Mouse (Mus musculus) MN1 (cell line): ENCODE results near the gene Selenbp1.
"Not testable (repeated sequence)": the region's sequence is repeated elsewhere in the genome, so short reads cannot be mapped to it uniquely, and the experiment has no call there.

Experiments
- DNase-seq: peaks from one replicate; pipeline ENCODE4 v3.0.0-alpha.2; 2016; ENCODE audit warnings: low spot score

Gene Selenbp1

DNA sequence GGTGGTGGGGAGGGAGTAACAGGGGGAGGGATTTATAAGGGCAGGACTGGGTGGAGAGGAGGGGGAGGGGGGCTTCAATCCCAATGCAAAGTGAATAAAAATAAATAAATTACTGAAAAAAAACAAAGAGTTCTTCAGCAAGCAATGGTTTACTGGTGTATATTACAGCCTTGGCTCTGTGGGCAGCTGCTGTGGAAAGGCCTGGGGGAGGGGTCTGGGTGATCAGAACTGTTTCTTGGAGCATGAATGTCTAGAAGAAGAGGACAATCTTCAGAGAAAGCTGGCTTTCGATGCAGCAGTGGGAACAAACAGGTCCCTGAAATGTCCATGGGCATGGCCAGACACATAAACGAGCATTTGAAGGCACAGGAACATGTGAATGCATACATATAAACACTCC lies 577 bp upstream of the Selenbp1 start:
- not testable (repeated sequence) for DNase-seq

DNA sequence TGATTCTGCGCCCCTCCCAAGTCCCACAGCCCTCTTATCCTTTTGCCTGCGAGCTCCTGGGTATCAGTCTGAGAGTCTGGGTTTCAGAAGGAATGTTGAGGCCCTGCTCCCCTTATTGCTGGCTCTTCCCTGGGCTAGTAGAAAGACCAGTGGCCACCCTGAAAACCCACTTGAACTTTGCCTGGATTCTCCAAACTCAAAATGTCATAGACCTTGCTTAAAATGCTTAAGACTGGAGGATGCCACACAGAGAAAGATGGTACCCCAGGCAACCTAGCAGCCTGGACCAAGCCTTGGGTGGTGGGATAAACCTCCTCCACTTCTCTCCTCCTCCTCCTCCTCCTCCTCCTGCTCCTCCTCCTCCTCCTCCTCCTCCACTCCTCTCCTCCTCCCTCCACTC lies 748 bp downstream of the Selenbp1 start:
- not testable (repeated sequence) for DNase-seq

DNA sequence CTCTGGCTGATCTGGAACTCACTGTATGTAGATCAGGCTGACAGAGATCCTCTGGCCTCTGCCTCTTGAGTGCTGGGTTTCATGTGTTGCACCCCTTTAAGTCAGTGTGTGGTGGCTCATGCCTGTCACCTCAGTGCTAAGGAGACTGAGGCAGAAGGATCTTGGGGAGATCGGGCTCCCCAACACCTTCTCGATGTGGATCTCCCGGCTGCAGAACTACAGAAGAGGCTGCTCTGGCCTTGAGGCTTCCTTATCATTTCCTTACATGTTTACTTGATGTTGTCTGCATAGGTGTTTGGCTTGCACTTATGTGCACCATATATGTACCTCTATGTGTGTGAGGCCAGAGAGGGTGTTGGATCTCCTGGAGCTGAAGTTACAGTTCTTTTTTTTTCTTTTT lies 1.7 kb downstream of the Selenbp1 start:
- not testable (repeated sequence) for DNase-seq

DNA sequence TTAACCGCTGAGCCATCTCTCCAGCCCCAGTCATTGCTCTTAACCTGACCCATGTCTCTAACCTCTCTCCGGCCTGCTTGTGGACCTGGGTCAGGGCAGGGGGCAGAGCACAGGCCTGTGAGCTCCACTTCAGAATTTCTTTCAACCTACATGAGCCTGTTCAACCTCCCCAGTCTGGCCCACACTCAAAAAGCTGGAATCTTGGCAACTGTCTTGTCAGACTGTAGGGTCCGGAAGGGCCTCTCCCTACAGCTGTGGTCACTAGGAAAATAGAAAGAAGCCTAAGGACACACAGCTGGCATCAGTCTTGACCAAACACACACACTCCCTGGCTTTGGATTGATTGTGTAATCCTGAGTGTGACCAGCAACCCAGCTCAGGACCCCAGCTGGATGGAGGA lies 2.5 kb downstream of the Selenbp1 start:
- DNase-seq: not testable (repeated sequence)

DNA sequence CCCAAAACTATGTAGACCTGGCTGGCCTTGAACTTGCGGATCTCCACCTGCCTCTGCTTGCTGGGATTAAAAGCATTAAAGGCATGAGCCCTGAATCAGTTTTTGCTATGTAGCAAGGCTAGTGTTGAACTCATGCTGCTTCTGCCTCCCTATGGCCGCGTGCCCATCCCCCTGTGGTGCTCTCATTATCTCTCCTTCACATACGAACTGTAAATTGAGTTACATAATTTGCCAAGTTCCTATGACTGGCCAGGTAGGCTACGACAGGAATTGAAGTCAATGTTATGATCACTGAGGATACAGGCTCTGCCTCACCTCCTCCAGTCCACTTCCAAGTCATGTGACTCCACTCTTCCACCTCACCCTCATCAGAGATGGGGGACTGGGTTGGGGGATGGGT lies 3.3 kb downstream of the Selenbp1 start:
- not testable (repeated sequence) for DNase-seq

DNA sequence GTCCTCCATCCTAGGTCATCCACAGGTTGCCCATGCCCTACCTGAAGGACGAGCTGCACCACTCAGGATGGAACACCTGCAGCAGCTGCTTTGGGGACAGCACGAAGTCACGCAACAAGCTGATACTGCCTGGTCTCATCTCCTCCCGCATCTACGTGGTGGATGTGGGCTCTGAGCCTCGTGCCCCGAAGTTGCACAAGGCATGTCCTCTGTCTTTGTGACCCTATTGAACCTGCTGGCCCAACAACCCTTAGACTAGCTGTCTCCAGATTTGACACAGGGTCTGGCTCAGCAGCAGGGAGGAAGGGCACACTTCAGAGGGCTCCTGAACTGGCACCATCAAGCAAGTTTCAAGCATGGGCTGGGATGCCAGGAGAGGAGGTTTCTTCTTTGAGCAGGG lies 4.3 kb downstream of the Selenbp1 start:
- DNase-seq: not testable (repeated sequence)

DNA sequence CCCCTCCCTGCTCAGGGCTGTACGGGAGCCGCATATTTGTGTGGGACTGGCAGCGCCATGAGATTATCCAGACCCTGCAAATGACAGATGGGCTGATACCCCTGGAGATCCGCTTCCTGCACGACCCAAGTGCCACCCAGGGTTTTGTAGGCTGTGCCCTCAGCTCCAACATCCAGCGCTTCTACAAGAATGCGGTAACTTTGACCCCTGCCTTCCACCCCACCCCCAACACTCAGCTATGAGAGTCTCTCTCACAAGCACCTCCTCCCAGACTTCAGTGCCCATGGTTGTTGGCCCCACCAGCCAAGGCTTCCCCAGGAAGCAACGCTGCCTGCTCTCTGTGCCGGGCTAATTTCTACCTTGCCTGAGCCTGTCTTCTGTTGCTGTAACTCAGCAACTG lies 7.2 kb downstream of the Selenbp1 start:
- DNase-seq: peak; percentile 48

DNA sequence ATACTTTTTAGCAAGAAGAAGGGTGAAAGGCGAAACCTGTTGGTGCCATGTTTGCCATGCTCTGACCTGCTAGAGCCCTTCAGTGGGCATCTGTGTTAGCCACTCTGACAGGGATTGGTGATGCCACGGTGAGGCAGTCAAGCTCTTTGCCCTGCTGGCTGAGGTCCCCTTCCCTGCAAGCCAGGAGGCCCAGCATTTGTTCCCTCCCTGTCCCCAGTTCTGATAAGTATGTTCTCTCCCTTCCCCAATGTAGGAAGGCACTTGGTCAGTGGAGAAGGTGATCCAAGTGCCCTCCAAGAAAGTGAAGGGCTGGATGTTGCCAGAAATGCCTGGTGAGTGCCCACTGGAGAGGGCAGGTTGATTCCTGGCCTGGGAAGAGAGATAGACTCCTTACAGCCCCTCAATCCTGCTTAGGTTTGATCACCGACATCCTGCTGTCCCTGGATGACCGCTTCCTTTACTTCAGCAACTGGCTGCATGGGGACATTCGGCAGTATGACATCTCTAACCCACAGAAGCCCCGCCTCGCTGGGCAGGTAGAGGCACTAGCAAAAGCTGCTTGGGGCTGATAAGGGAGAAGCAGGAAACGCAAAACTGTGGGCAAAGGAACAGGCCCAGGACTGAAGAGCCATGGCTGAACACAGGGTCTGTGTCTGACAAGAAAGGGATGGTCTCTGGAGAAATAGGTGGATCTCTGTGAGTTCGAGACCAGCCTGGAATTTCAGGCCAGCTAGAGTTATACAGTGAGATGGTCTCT lies 9.5 kb downstream of the Selenbp1 start:
- not testable (repeated sequence) for DNase-seq

DNA sequence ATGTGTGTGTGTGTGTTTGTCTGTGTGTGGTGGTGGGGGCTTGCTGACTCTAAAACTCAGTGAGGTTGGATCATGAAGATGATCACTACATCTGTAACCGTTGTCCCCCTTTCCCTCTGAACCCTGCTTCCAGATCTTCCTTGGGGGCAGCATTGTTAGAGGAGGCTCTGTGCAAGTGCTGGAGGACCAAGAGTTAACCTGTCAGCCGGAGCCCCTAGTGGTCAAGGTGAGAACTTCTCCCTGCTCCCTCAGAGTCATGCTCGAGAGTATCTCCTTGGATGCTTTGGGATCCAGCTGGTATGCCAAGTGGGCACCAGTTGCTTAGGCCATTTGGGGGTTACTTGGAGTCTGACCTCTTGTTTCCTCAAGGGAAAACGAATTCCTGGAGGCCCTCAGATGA lies 10.8 kb downstream of the Selenbp1 start:
- not testable (repeated sequence) for DNase-seq

DNA sequence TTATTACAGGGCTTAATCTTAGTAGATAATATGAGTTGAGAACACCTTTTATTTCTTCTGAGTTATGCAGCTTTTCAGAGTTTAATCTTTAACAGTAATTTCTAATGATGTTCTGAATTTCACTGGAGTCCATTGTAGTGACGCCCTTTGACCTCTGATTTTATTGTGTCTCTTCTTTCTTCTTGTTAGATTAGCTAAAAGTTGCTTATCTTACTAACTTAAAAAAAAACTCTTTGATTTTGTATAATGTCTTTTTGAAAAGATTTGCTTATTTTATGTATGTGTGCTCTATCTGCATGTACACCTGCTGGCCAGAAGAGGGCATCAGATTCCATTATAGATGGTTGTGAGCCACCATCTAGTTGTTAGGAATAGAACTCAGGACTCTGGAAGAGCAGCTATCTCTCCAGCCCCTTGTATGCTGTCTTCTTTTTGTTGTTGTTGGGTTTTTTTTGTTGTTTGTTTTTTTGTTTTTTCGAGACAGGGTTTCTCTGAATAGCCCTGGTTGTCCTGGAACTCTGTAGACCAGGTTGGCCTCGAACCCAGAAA lies 15.3 kb downstream of the Selenbp1 start:
- DNase-seq: no peak

DNA sequence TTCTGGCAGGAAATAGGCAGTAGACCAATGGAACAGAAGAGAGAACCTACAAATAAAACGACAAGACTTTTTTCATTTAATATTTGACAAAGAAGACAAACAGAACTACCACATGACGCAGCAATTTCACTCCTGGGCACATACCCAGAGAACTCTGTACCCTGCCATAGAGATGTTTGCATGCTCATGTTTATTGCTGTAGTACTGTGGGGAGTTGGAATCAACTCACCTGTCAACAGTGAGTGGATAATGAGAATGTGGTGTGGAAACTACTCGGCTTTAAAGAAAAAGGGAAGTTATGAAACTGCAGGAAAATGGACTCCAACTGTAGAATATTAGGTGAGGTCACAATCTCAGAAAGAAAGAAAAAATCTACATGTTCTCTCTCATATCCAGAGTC lies 16.8 kb downstream of the Selenbp1 start:
- no peak for DNase-seq

DNA sequence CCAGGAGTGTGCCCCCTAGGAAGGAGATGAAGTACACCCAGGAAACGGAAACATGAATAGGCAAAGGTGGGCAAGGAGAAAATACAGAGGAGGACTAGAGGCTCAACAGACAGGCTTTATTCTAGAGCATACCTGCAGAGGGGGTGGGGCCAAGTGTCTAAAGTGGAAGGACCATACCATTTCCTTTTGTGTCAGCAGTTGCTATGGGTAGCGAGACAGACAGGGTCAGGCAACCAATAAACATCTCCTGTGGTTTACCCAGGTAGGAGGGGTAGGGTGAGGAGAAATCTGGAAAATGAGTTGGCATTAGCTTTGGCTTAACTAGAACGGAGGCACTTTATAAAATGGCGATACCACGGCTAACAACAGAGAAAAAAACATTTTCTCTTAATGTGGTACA lies 19.9 kb downstream of the Selenbp1 start:
- DNase-seq: no peak

DNA sequence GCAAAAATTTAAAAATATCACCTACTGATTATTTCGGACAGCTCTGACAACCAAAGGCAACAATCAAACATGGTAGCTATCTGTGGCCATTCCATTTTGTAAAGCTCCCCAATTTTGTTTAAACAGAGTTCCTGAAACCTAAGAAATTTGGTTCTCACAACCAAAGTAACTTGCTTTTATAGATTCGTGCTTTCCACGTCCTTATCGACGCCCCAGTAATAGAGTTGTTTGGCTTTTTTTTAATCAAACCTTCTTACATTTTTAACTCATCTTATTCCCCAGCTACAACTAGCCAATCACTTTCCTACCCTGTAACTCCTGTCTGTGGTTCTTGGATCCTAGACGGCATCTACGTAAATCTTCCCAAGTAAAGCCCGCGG lies 20.5 kb downstream of the Selenbp1 start:
- no peak for DNase-seq

DNA sequence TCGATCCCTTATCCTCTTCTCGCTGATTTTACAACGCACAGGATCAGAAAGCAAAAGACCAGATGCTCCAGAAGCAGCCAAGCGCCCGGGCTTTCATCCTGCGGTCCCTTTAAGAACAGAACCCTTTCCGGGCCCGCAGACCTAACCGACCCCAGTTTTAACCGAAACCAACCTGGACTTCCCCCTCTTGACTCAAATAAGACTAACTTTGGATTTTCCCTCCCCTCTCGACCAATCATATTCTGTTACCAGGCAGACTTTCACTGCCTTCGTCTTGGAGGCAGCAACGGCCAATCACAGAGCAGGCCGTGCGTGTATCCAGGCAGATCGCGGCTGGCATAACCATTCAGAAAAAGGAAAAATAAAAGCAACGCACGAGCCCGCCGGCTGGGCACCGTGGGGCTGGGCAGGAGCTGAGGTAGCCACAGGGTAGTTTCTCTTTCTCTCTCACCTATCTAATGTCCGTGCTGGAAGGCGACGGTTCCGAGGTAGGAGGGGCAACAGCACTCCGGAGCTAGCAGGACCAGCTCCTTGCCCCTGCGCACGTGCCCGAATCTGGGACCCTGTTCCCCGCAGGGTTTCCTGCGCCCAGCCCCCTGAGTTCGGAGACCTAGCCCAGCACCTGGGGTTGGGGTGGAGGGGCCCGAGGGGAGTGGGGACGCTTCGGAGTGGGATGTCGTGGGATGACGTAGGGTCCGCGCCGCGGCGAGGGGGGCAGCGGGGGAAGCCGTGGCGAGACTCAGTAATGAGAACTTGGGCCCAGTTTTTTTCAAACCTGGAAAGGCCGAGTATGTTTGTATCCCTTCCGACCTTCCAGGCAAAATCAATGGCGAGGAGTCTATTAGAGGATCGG lies 21.1 kb downstream of the Selenbp1 start, which contains the start of gene Rfx5:
Gene Rfx5, plus strand, starts transcription at position 312 of the 853 bp plus-strand sequence.
- peak; percentile 99 for DNase-seq

DNA sequence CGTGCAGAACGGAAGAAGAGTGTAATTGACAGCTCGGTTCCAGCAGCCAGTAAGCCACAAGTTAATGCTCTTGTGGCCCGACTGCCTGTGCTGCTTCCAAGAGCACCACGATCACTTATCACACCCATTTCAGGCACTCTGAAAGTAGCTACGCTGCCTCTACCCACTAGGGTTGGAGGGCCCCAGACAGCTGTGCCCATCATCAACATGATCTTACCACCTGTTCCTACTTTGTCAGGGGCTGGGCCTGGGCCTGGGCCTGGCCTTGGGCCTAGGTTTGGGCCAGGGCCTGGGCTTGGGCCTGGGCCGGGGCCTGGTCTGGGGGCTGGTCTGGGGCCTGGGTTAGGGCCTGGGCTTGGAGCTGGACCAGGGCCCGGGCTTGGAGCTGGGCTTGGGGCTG lies 25.4 kb downstream of the Selenbp1 start:
- no peak for DNase-seq

DNA sequence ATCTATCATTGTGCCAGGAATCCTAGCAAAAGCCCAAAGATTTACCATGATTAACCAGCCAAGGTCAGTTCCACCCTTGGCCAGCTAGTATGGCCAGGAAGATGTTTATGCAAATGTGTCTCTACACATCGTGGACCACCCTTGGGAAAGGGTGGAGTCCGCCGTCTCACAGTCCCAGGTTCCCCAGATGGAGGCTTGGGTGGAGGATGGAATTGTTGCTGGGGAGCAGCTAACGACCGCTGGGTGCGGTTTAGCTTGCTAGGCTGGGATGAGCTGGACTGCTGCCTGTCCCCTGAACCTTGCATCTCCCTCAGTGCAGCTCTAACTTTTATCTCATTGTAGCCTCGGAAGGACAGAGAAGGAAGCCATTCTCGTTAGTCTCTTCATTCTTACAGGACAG lies 27.0 kb downstream of the Selenbp1 start:
- no peak for DNase-seq

DNA sequence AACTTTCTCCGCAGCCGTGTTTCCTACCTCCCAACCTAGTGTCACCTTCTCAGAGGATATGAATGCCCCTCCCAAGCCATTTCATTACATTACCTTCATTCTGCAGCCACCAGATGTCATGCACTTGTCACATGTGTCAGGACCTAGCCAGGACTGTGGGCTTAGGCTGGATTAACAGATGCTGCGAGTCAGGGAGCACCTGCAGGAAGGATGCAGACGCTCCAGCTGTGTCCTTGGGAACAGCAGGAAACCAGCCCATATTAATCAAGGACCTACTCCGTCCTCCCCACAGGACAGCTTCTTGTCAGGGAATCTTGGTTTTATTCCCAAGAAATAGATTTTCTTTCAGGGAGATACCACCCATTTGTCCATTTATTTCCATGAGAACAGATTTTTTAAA lies 27.5 kb downstream of the Selenbp1 start:
- no peak for DNase-seq

DNA sequence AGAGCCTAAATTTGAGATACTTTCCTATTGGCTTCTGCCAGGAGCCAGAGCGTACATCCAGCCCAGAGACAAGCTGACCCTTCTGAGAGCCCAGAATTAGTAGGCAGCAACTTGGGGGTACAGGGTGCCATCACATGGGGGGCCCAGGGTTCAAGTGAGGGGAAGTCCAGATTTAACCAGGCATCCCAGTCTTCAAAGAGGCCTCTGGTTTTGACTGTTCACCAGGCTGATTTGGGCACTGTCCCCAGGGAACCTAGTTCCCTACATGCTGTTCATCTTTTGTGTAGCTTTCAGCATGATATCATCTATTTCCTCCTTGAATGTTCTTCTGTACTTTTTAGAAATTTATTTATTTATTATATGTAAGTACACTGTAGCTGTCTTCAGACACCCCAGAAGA lies 32.1 kb downstream of the Selenbp1 start:
- no peak for DNase-seq

DNA sequence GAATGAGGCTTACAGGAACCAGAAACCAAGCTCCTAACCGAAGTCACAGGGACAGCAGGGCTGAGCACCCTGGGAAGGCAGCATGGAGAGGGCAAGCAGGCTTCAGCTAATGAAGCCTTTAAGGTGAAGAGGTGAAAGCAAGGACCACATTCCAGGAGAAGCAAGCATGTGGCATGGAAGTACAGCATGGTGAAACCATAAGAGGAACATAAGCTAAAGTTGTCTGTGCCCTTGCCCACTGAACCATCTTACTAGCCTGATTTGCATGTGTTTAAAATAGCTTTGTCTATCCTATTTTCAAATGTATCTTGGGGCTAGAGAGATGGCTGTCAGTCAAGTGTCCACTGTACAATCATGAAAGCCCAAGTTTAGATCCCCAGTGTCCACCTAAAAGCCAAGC lies 33.0 kb downstream of the Selenbp1 start:
- no peak for DNase-seq

DNA sequence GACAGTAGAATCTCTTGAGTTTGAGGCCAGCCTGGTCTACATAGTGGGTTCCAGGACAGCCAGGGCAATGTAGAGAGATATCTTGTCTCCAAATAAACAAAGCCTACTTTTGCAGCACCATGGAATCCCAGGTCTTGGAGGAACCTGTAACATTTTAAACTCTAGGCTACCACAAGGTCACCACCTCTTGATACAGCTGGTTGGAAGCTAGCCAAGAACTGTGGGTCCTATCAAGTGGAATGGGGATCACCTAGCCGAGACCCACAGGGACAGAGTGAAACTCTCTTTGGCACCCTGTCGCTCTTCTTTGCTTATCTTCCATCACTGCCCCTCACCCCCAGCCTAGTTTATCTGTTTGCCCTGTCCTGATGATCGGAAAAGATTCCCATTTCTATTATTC lies 39.7 kb downstream of the Selenbp1 start:
- no peak for DNase-seq

DNA sequence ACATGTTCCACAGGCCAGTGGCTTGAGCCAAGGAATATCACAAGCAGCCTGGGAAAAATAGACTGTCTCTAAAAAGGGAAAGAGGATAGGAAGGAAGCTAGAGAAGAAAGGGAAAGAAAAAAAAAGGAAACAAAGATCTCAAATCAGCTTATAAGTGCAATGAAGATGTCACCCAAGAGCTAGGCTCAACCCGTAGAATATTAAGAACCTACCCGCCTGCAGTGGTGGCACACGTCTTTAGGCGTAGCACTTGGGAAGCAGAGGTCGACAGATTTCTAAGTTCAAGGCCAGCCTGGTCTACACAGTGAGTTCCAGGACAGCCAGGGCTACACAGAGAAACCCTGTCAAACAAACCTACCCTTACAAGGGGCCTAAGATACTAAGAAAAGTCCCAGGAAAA lies 40.8 kb downstream of the Selenbp1 start:
- DNase-seq: no peak

DNA sequence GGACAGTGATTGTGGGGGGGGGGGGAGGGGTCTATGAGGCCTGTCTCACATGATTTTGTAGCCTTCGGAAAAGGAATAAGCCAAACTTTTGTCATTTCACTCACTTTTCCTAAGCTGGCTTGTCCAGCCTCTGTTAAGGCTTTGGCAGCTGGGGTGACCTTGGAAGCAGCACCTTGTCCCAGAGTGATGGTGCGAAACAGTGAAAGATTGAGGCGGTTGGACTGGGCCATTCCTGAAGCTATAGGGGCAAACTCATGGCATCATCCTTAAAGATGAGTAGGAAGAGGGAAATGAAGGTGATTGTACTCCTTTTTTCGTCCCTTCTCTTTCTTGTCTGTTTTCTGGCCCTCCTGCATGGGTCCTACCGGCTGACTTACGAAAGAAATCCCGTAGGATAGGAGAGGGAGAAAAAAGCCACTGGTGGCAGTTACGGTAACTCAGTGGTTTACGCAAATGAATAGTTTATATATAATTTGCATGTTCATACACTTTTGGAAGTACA lies 41.2 kb downstream of the Selenbp1 start:
- no peak for DNase-seq
